8 mouse cellular contexts compared by ENCODE assay signal in genomic region chr14:75844867-75845697, GRCm38 (mm10). TPM values are rescaled to one million over a fixed set of nuclear protein-coding genes. Genes with fewer than 3 reads are reported as not detected.
DNase-seq lines count a peak whose midpoint lies in the region; ATAC-seq lines count a peak whose summit lies in the region.

TSS of gene Tpt1 (plus strand) at chr14:75845093.

- peak within 1 kb of the TSS; percentile 84 for H3K4me2 ChIP-seq in intestine, embryonic 14.5 days (ENCODE audit: low read length)

- peak within 1 kb of the TSS; percentile 98 for H3K27ac ChIP-seq in intestine, embryonic 14.5 days (ENCODE audit: low read depth)

- H3K4me1 ChIP-seq in intestine, embryonic 14.5 days (replicated peaks; ENCODE audit: control insufficient read depth, insufficient read depth, low read length) = peaks cover 13% of the 10 kb centered on the region

- H3K9ac ChIP-seq in intestine, embryonic 14.5 days (ENCODE audit: low read length) = peak within 1 kb of the TSS; percentile 97

- DNase-seq in adrenal gland, adult 18-20 months (ENCODE audit: low spot score in 2 of 2) = peak; percentile 100
- peak; percentile 98 for DNase-seq in embryo, embryonic 11 days
- DNase-seq in gastrocnemius, postnatal 25 days = peak; percentile 99
- DNase-seq in intestine, embryonic 14.5 days (ENCODE audit: low spot score) = peak; percentile 100
- DNase-seq in left cerebral cortex, postnatal 14 days (ENCODE audit: low spot score in 2 of 2) = peak; percentile 98
- peak; percentile 98 for DNase-seq in mesoderm, embryonic 11.5 days (ENCODE audit: low read depth, low spot score)
- DNase-seq in right cerebral cortex, postnatal 36 days (ENCODE audit: low spot score in 2 of 2) = peak; percentile 96
- DNase-seq in yolk sac, embryonic 10.5 days (ENCODE audit: low spot score) = peak; percentile 99

- H3K27me3 ChIP-seq in intestine, embryonic 14.5 days (replicated peaks; ENCODE audit: control insufficient read depth, insufficient read depth, low read length) = no peaks in the 10 kb centered on the region

- ATAC-seq in intestine, embryonic 14.5 days (replicated peaks; ENCODE audit: low FRiP score, low TSS enrichment, low read depth) = peak; percentile 97

- H3K4me3 ChIP-seq in intestine, embryonic 14.5 days (ENCODE audit: low read depth, low read length) = peak within 1 kb of the TSS; percentile 82

- peaks cover 39% of the 10 kb centered on the region for H3K36me3 ChIP-seq in intestine, embryonic 14.5 days (ENCODE audit: control insufficient read depth, insufficient read depth, low read length)

- under 1% methylated on average over 106 of the region's 108 CpGs for WGBS in intestine, embryonic 14.5 days

- intact Hi-C loops in left cerebral cortex, postnatal 14 days (cut with DNase I) = no loop called here

- no peaks in the 10 kb centered on the region for H3K9me3 ChIP-seq in intestine, embryonic 14.5 days (ENCODE audit: control insufficient read depth, low read length)

RNA-seq across cellular contexts. Expression of gene Tpt1, which starts in this region (rescaled TPM):
- 1,000 to 10,000 TPM; 2,758 to 2,912 TPM for total RNA-seq in adrenal gland, adult 18-20 months (2021)
- 1,000 to 10,000 TPM; 2,961 to 2,964 TPM for total RNA-seq in gastrocnemius, postnatal 25 days (2021)
- polyA plus RNA-seq in intestine, embryonic 14.5 days (2014; fragmentation: Nextera tagmentation; extraction: Ambion mirVana) = 1,249 and 1,259 TPM in 2 replicates
- 1,000 to 10,000 TPM; 1,045 to 1,071 TPM for total RNA-seq in left cerebral cortex, postnatal 14 days (2021)

Comparison
In these comparisons a context has a peak if more than half of its experiments do, and no peak if none do; other contexts are left out.
1. Peak in every context shown above with its lines: DNase-seq, ATAC-seq, H3K4me3 ChIP-seq and H3K27ac ChIP-seq.